Mouse (Mus musculus): ENCODE data around the gene Hist1h2ao.
"Not testable (repeated sequence)": the region's sequence is repeated elsewhere in the genome, so short reads cannot be mapped to it uniquely, and the experiment has no call there.

The Hist1h2ao gene

GRCm38 (mm10) chr13:21811074-21811473, 809 bp downstream of the Hist1h2ao start:
- DNase-seq (ENCODE audit: low read depth, low spot score), result not testable (repeated sequence)

- not testable (repeated sequence) for DNase-seq (ENCODE audit: low read depth, low spot score)
Observed at GRCm38 (mm10) chr13:21811539-21811938, 1.3 kb downstream of the Hist1h2ao start, which contains the start of gene Hist1h4m. Hist1h4m (plus strand) TSS chr13:21811746.

GRCm38 (mm10) chr13:21812092-21812491, 1.8 kb downstream of the Hist1h2ao start:
- not testable (repeated sequence) for DNase-seq (ENCODE audit: low read depth, low spot score)

- DNase-seq (ENCODE audit: low read depth, low spot score), result not testable (repeated sequence)
Observed at GRCm38 (mm10) chr13:21820082-21820890, 10.0 kb downstream of the Hist1h2ao start.

GRCm38 (mm10) chr13:21828511-21828910, 18.2 kb downstream of the Hist1h2ao start:
- DNase-seq (ENCODE audit: low read depth, low spot score), result peak; percentile 82

GRCm38 (mm10) chr13:21830344-21830743, 20.1 kb downstream of the Hist1h2ao start:
- no peak for DNase-seq (ENCODE audit: low read depth, low spot score)

GRCm38 (mm10) chr13:21831418-21832394, 21.4 kb downstream of the Hist1h2ao start, which contains the start of gene Hist1h4n:
Hist1h4n (minus strand) TSS chr13:21832196.
- DNase-seq (ENCODE audit: low read depth, low spot score), result not testable (repeated sequence)

GRCm38 (mm10) chr13:21833461-21833860, 23.2 kb downstream of the Hist1h2ao start, which contains the start of the genes Hist1h2ap and Hist1h2br:
Hist1h2ap (minus strand) TSS chr13:21833507.
Hist1h2br (plus strand) TSS chr13:21833743.
- DNase-seq (ENCODE audit: low read depth, low spot score), result not testable (repeated sequence)

GRCm38 (mm10) chr13:21840508-21840907, 30.2 kb downstream of the Hist1h2ao start:
- not testable (repeated sequence) for DNase-seq (ENCODE audit: low read depth, low spot score)

- DNase-seq (ENCODE audit: low read depth, low spot score), result not testable (repeated sequence)
Observed at GRCm38 (mm10) chr13:21846356-21846755, 36.1 kb downstream of the Hist1h2ao start.

GRCm38 (mm10) chr13:21847883-21848282, 37.6 kb downstream of the Hist1h2ao start:
- peak; percentile 64 for DNase-seq (ENCODE audit: low read depth, low spot score)

GRCm38 (mm10) chr13:21850696-21851095, 40.4 kb downstream of the Hist1h2ao start:
- DNase-seq (ENCODE audit: low read depth, low spot score), result peak; percentile 58

- no peak for DNase-seq (ENCODE audit: low read depth, low spot score)
Observed at GRCm38 (mm10) chr13:21852215-21852945, 42.1 kb downstream of the Hist1h2ao start.

GRCm38 (mm10) chr13:21855146-21855545, 44.9 kb downstream of the Hist1h2ao start:
- DNase-seq (ENCODE audit: low read depth, low spot score), result peak; percentile 85

GRCm38 (mm10) chr13:21855698-21856162, 45.5 kb downstream of the Hist1h2ao start:
- DNase-seq (ENCODE audit: low read depth, low spot score), result peak; percentile 80

All from R1 (cell line).